Mouse (Mus musculus) fibroblast of lung, adult 2 months (primary cell): ENCODE measurements around the gene Ncln.
"Not testable (repeated sequence)": the region's sequence is repeated elsewhere in the genome, so short reads cannot be mapped to it uniquely, and the experiment has no call there.

Experiments used
- DNase-seq: peaks from one replicate; pipeline ENCODE4 v3.0.0-alpha.2; 2011; ENCODE audit warnings: low read depth

Ncln gene

GRCm38 (mm10) chr10:81461673-81462414 is 34.3 kb downstream of the Ncln start:
- DNase-seq = no peak

GRCm38 (mm10) chr10:81460951-81461350 is 35.2 kb downstream of the Ncln start:
- no peak for DNase-seq

- no peak for DNase-seq
Measured at GRCm38 (mm10) chr10:81460471-81460870, 35.7 kb downstream of the Ncln start.

- no peak for DNase-seq
Measured at GRCm38 (mm10) chr10:81459399-81459798, 36.8 kb downstream of the Ncln start.

- no peak for DNase-seq
Measured at GRCm38 (mm10) chr10:81458267-81458666, 37.9 kb downstream of the Ncln start.

GRCm38 (mm10) chr10:81457624-81458023 is 38.6 kb downstream of the Ncln start:
- no peak for DNase-seq

- no peak for DNase-seq
Measured at GRCm38 (mm10) chr10:81456983-81457563, 39.1 kb downstream of the Ncln start.

- DNase-seq = no peak
Measured at GRCm38 (mm10) chr10:81455181-81455895, 40.9 kb downstream of the Ncln start, which contains the start of gene Nfic. Nfic (minus strand) TSS chr10:81455635.

GRCm38 (mm10) chr10:81454106-81454505 is 42.1 kb downstream of the Ncln start:
- no peak for DNase-seq

GRCm38 (mm10) chr10:81452947-81453288 is 43.3 kb downstream of the Ncln start:
- no peak for DNase-seq

- no peak for DNase-seq
Measured at GRCm38 (mm10) chr10:81452237-81452946, 43.8 kb downstream of the Ncln start.

- no peak for DNase-seq
Measured at GRCm38 (mm10) chr10:81451365-81451745, 44.8 kb downstream of the Ncln start.

- DNase-seq = no peak
Measured at GRCm38 (mm10) chr10:81450641-81451364, 45.4 kb downstream of the Ncln start.

- DNase-seq = no peak
Measured at GRCm38 (mm10) chr10:81450140-81450539, 46.1 kb downstream of the Ncln start.

GRCm38 (mm10) chr10:81445516-81445915 is 50.7 kb downstream of the Ncln start:
- not testable (repeated sequence) for DNase-seq

- DNase-seq = no peak
Measured at GRCm38 (mm10) chr10:81441019-81441418, 55.2 kb downstream of the Ncln start.
